Mouse (Mus musculus) T-cell, adult 2 months (primary cell): ENCODE measurements around the gene Otoa.
A peak's percentile ranks its signal among the peaks of the same experiment; 100 is the strongest.

Source experiments
- DNase-seq: peaks from one replicate; pipeline ENCODE4 v3.0.0; 2022; ENCODE audit warnings: low spot score

Otoa gene

GRCm38 (mm10) chr7:121081816-121082215 is 366 bp downstream of the Otoa start:
- no peak for DNase-seq

- no peak for DNase-seq
Measured at GRCm38 (mm10) chr7:121082949-121083513, 1.6 kb downstream of the Otoa start.

- no peak for DNase-seq
Measured at GRCm38 (mm10) chr7:121084840-121085453, 3.5 kb downstream of the Otoa start.

- no peak for DNase-seq
Measured at GRCm38 (mm10) chr7:121085500-121085899, 4.0 kb downstream of the Otoa start.

GRCm38 (mm10) chr7:121088745-121089144 is 7.3 kb downstream of the Otoa start:
- no peak for DNase-seq

- no peak for DNase-seq
Measured at GRCm38 (mm10) chr7:121090748-121091147, 9.3 kb downstream of the Otoa start.

GRCm38 (mm10) chr7:121093026-121093425 is 11.6 kb downstream of the Otoa start:
- no peak for DNase-seq

- DNase-seq = no peak
Measured at GRCm38 (mm10) chr7:121098614-121099389, 17.4 kb downstream of the Otoa start.

GRCm38 (mm10) chr7:121107851-121108250 is 26.4 kb downstream of the Otoa start:
- DNase-seq = no peak

GRCm38 (mm10) chr7:121111321-121111720 is 29.9 kb downstream of the Otoa start:
- no peak for DNase-seq

GRCm38 (mm10) chr7:121111762-121112161 is 30.3 kb downstream of the Otoa start:
- no peak for DNase-seq

GRCm38 (mm10) chr7:121120143-121120818 is 38.8 kb downstream of the Otoa start:
- peak; percentile 36 for DNase-seq

GRCm38 (mm10) chr7:121130837-121131236 is 49.4 kb downstream of the Otoa start:
- DNase-seq = no peak

- DNase-seq = no peak
Measured at GRCm38 (mm10) chr7:121141274-121141673, 59.8 kb downstream of the Otoa start.

- DNase-seq = no peak
Measured at GRCm38 (mm10) chr7:121150662-121151061, 69.2 kb downstream of the Otoa start.

GRCm38 (mm10) chr7:121152186-121152585 is 70.7 kb downstream of the Otoa start:
- no peak for DNase-seq

- DNase-seq = no peak
Measured at GRCm38 (mm10) chr7:121165616-121166015, 84.2 kb downstream of the Otoa start.

- DNase-seq = no peak
Measured at GRCm38 (mm10) chr7:121171888-121172287, 90.4 kb downstream of the Otoa start.

- no peak for DNase-seq
Measured at GRCm38 (mm10) chr7:121187201-121187786, 105.8 kb downstream of the Otoa start.

- no peak for DNase-seq
Measured at GRCm38 (mm10) chr7:121188976-121189375, 107.5 kb downstream of the Otoa start.

- DNase-seq = no peak
Measured at GRCm38 (mm10) chr7:121198933-121199332, 117.5 kb downstream of the Otoa start.

- no peak for DNase-seq
Measured at GRCm38 (mm10) chr7:121211804-121212203, 130.4 kb downstream of the Otoa start.
